ENCODE assay signal across 8 mouse cellular contexts in the genomic region with DNA sequence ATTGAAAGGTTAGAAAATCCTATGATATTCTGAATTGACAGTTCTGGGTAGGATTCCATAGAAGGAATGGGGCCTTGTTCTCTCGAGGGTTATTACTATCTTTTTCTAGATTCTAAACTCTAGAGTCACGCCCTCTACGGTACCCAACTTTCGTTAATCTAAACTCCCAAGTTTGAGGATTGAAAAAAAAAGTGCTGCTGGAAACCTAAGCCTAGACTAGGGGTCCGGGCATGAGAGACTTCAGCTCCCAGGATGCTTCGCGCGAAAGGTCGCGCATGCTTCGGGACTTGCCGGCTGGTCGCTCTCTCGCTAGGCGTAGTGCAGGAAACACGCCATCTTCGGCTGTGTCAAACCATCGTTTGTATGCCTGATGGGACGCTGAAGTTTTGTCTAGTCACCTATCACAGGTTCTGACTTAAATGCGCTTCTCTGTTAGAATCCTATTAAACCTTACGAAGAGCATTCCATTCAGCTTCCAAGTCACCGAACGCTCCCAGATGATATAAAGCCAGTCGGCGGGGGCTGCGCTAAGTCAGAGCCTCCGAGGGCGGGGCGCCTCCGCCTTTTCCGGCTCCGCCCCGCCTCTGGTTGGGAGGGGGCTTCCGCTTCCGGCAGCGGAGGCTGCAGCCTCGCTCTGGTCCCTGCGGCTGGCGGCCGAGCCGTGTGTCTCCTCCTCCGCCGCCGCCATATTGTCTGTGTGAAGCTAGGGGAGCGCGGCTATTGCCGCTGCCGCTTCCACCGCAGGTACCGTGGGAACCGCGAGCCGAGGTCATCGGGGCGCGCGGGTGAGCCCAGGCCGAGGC. TPM values are rescaled to one million over a fixed set of nuclear protein-coding genes. Genes with fewer than 3 reads are reported as not detected.
DNase-seq lines count a peak whose midpoint lies in the region; ATAC-seq lines count a peak whose summit lies in the region.

A gene (plus strand): TSS at position 592 of the 803 bp plus-strand sequence.

- peaks cover 18% of the 10 kb centered on the region for H3K36me3 ChIP-seq in heart, embryonic 13.5 days
- peaks cover 25% of the 10 kb centered on the region for H3K36me3 ChIP-seq in liver, embryonic 12.5 days
- no peaks in the 10 kb centered on the region for H3K36me3 ChIP-seq in stomach, embryonic 15.5 days

- ATAC-seq in erythroid progenitor cell, adult 5-6 weeks (replicated peaks; ENCODE audit: low FRiP score, poor library complexity, severe bottlenecking): peak; percentile 96
- ATAC-seq in heart, embryonic 13.5 days (ENCODE audit: extremely low read depth, insufficient number of reproducible peaks, low FRiP score, low TSS enrichment): peak; percentile 91
- peak; percentile 93 for ATAC-seq in liver, embryonic 12.5 days
- ATAC-seq in stomach, embryonic 15.5 days (ENCODE audit: insufficient read depth, low FRiP score, low read depth): peak; percentile 94

- H3K9ac ChIP-seq in heart, embryonic 13.5 days: peak within 1 kb of the TSS; percentile 96
- peak within 1 kb of the TSS; percentile 97 for H3K9ac ChIP-seq in liver, embryonic 12.5 days
- H3K9ac ChIP-seq in stomach, embryonic 15.5 days: peak within 1 kb of the TSS; percentile 96

- WGBS in heart, embryonic 13.5 days: under 1% methylated on average over 57 of the region's 58 CpGs
- WGBS in liver, embryonic 12.5 days (ENCODE audit: insufficient replicate concordance): under 1% methylated on average over 58 of the region's 58 CpGs
- WGBS in stomach, embryonic 15.5 days: under 1% methylated on average over 58 of the region's 58 CpGs

- peak within 1 kb of the TSS; percentile 83 for H3K4me2 ChIP-seq in heart, embryonic 13.5 days
- H3K4me2 ChIP-seq in liver, embryonic 12.5 days: peak within 1 kb of the TSS; percentile 80
- peak within 1 kb of the TSS; percentile 56 for H3K4me2 ChIP-seq in stomach, embryonic 15.5 days

- peak within 1 kb of the TSS; percentile 88 for H3K4me3 ChIP-seq in heart, embryonic 13.5 days
- H3K4me3 ChIP-seq in liver, embryonic 12.5 days: peak within 1 kb of the TSS; percentile 92
- H3K4me3 ChIP-seq in stomach, embryonic 15.5 days (replicated peaks): peak within 1 kb of the TSS; percentile 75

- peaks cover 30% of the 10 kb centered on the region for H3K4me1 ChIP-seq in heart, embryonic 13.5 days
- peaks cover 46% of the 10 kb centered on the region for H3K4me1 ChIP-seq in liver, embryonic 12.5 days
- no peaks in the 10 kb centered on the region for H3K4me1 ChIP-seq in stomach, embryonic 15.5 days

- H3K27ac ChIP-seq in heart, embryonic 13.5 days (replicated peaks): peak within 1 kb of the TSS; percentile 99
- H3K27ac ChIP-seq in liver, embryonic 12.5 days: peak within 1 kb of the TSS; percentile 94
- H3K27ac ChIP-seq in stomach, embryonic 15.5 days: peak within 1 kb of the TSS; percentile 98

- no peaks in the 10 kb centered on the region for H3K9me3 ChIP-seq in heart, embryonic 13.5 days
- no peaks in the 10 kb centered on the region for H3K9me3 ChIP-seq in liver, embryonic 12.5 days (replicated peaks)
- no peaks in the 10 kb centered on the region for H3K9me3 ChIP-seq in stomach, embryonic 15.5 days

- no peaks in the 10 kb centered on the region for H3K27me3 ChIP-seq in heart, embryonic 13.5 days (replicated peaks)
- H3K27me3 ChIP-seq in liver, embryonic 12.5 days (replicated peaks): no peaks in the 10 kb centered on the region
- no peaks in the 10 kb centered on the region for H3K27me3 ChIP-seq in stomach, embryonic 15.5 days (replicated peaks)

- DNase-seq in CD4-positive helper T cell, adult 2 months (ENCODE audit: low read depth, low spot score): peak; percentile 94
- DNase-seq in brain, embryonic 18.5 days (ENCODE audit: low read depth, low spot score): peak; percentile 89
- DNase-seq in kidney, postnatal 10 days: peak; percentile 94
- DNase-seq in natural killer cell, adult 2 months (ENCODE audit: low spot score in 2 of 2): peak; percentile 87 to 91

RNA-seq across cellular contexts. Expression of the gene that starts here (rescaled TPM):
- 51.2 and 70.4 TPM in 2 replicates for total RNA-seq in erythroid progenitor cell, adult 5-6 weeks (2015; ENCODE audit: low replicate concordance)
- 78.8 and 93.5 TPM in 2 replicates for total RNA-seq in erythroid progenitor cell, adult 5-6 weeks (2017; ENCODE audit: low replicate concordance)
- polyA plus RNA-seq in heart, embryonic 13.5 days (2015; fragmentation: Nextera tagmentation; extraction: Ambion mirVana): 52.5 and 71.1 TPM in 2 replicates
- polyA plus RNA-seq in liver, embryonic 12.5 days (2016; fragmentation: Nextera tagmentation; extraction: Ambion mirVana): 44.0 and 48.8 TPM in 2 replicates
- 75.3 and 89.8 TPM in 2 replicates for polyA plus RNA-seq in stomach, embryonic 15.5 days (2015; fragmentation: Nextera tagmentation; extraction: Ambion mirVana)

Comparison
In these comparisons a context has a peak if more than half of its experiments do, and no peak if none do; other contexts are left out.
1. Peak in every context shown above with its lines: DNase-seq, ATAC-seq, H3K4me3 ChIP-seq and H3K27ac ChIP-seq.